Mouse (Mus musculus): ENCODE data around the gene Wfdc15b. TPM values are rescaled to one million over a fixed set of nuclear protein-coding genes. Genes with fewer than 3 reads are reported as not detected.
"Not testable (repeated sequence)": the region's sequence is repeated elsewhere in the genome, so short reads cannot be mapped to it uniquely, and the experiment has no call there.

The Wfdc15b gene
- total RNA-seq (2018; cell fraction: chromatin; rRNA removed): not detected
- total RNA-seq (2018; cell fraction: cytosol; rRNA removed): not detected
- total RNA-seq (2018; cell fraction: nucleus; rRNA removed): not detected
- not detected in 3 replicates for polyA plus RNA-seq (2018)

GRCm38 (mm10) chr2:164221522-164221921 lies at the start of gene Wfdc15b:
Wfdc15b (minus strand) TSS chr2:164221660.
- Histone ChIP-seq H3K27ac (no peak within 1 kb of the TSS), H3K36me3 (ENCODE audit: inconsistent target) (no peaks in the 10 kb centered on the region), H3K79me2 (ENCODE audit: inconsistent target) (no peaks in the 10 kb centered on the region), H3K4me3 (ENCODE audit: inconsistent target) (no peak within 1 kb of the TSS)
- WGBS (ENCODE audit: missing documents): 62% methylated on average over 11 of the region's 11 CpGs

- WGBS (ENCODE audit: missing documents): 100% methylated on average over 1 of the region's 1 CpGs
- not testable (repeated sequence) for H3K36me3 ChIP-seq (ENCODE audit: inconsistent target); H3K27ac ChIP-seq; H3K4me3 ChIP-seq (ENCODE audit: inconsistent target); H3K79me2 ChIP-seq (ENCODE audit: inconsistent target)
Measured at GRCm38 (mm10) chr2:164256540-164256939, 35.1 kb upstream of the Wfdc15b start, which contains the start of gene Svs3b. Svs3b (minus strand) TSS chr2:164256640.

- H3K27ac ChIP-seq: no peak within 1 kb of the TSS
- no peaks in the 10 kb centered on the region for H3K79me2 ChIP-seq (ENCODE audit: inconsistent target)
- 92% methylated on average over 3 of the region's 3 CpGs for WGBS (ENCODE audit: missing documents)
- no peak within 1 kb of the TSS for H3K4me3 ChIP-seq (ENCODE audit: inconsistent target)
- no peaks in the 10 kb centered on the region for H3K36me3 ChIP-seq (ENCODE audit: inconsistent target)
Measured at GRCm38 (mm10) chr2:164238366-164238765, 16.9 kb upstream of the Wfdc15b start, which contains the start of gene Svs2. Svs2 (minus strand) TSS chr2:164238466.

- Histone ChIP-seq H3K27ac (no peak overlapping the region), H3K79me2 (ENCODE audit: inconsistent target) (no peaks in the 10 kb centered on the region), H3K36me3 (ENCODE audit: inconsistent target) (no peaks in the 10 kb centered on the region), H3K4me3 (ENCODE audit: inconsistent target) (no peak overlapping the region)
- 95% methylated on average over 8 of the region's 8 CpGs for WGBS (ENCODE audit: missing documents)
Measured at GRCm38 (mm10) chr2:164232671-164233070, 11.2 kb upstream of the Wfdc15b start.

- Histone ChIP-seq H3K36me3 (ENCODE audit: inconsistent target) (no peaks in the 10 kb centered on the region), H3K27ac (no peak overlapping the region), H3K79me2 (ENCODE audit: inconsistent target) (no peaks in the 10 kb centered on the region), H3K4me3 (ENCODE audit: inconsistent target) (no peak overlapping the region)
- whole genome bisulfite sequencing (ENCODE audit: missing documents): 82% methylated on average over 8 of the region's 8 CpGs
Measured at GRCm38 (mm10) chr2:164228361-164229070, 7.1 kb upstream of the Wfdc15b start.

- no peaks in the 10 kb centered on the region for H3K79me2 ChIP-seq (ENCODE audit: inconsistent target)
- H3K36me3 ChIP-seq (ENCODE audit: inconsistent target): no peaks in the 10 kb centered on the region
- H3K4me3 ChIP-seq (ENCODE audit: inconsistent target): no peak overlapping the region
- 91% methylated on average over 9 of the region's 9 CpGs for WGBS (ENCODE audit: missing documents)
- no peak overlapping the region for H3K27ac ChIP-seq
Measured at GRCm38 (mm10) chr2:164219295-164219694, 2.2 kb downstream of the Wfdc15b start.

GRCm38 (mm10) chr2:164212711-164213110 lies 8.7 kb downstream of the Wfdc15b start:
- 85% methylated on average over 5 of the region's 5 CpGs for WGBS (ENCODE audit: missing documents)
- Histone ChIP-seq H3K36me3 (ENCODE audit: inconsistent target) (no peaks in the 10 kb centered on the region), H3K79me2 (ENCODE audit: inconsistent target) (no peaks in the 10 kb centered on the region), H3K4me3 (ENCODE audit: inconsistent target) (no peak overlapping the region), H3K27ac (no peak overlapping the region)

- no peaks in the 10 kb centered on the region for H3K79me2 ChIP-seq (ENCODE audit: inconsistent target)
- H3K4me3 ChIP-seq (ENCODE audit: inconsistent target): no peak overlapping the region
- H3K27ac ChIP-seq: no peak overlapping the region
- H3K36me3 ChIP-seq (ENCODE audit: inconsistent target): no peaks in the 10 kb centered on the region
- 96% methylated on average over 4 of the region's 4 CpGs for WGBS (ENCODE audit: missing documents)
Measured at GRCm38 (mm10) chr2:164210892-164211291, 10.6 kb downstream of the Wfdc15b start.

- Histone ChIP-seq H3K27ac (no peak overlapping the region), H3K79me2 (ENCODE audit: inconsistent target) (no peaks in the 10 kb centered on the region), H3K4me3 (ENCODE audit: inconsistent target) (no peak overlapping the region), H3K36me3 (ENCODE audit: inconsistent target) (no peaks in the 10 kb centered on the region)
- 55% methylated on average over 4 of the region's 4 CpGs for WGBS (ENCODE audit: missing documents)
Measured at GRCm38 (mm10) chr2:164206676-164207075, 14.8 kb downstream of the Wfdc15b start.

- not testable (repeated sequence) for H3K79me2 ChIP-seq (ENCODE audit: inconsistent target); H3K4me3 ChIP-seq (ENCODE audit: inconsistent target); H3K27ac ChIP-seq; H3K36me3 ChIP-seq (ENCODE audit: inconsistent target)
- 95% methylated on average over 10 of the region's 10 CpGs for WGBS (ENCODE audit: missing documents)
Measured at GRCm38 (mm10) chr2:164206011-164206410, 15.4 kb downstream of the Wfdc15b start.

GRCm38 (mm10) chr2:164199626-164200327 lies 21.7 kb downstream of the Wfdc15b start, which contains the start of gene Wfdc15a:
Wfdc15a (minus strand) TSS chr2:164200130.
- Histone ChIP-seq H3K4me3 (ENCODE audit: inconsistent target) (no peak within 1 kb of the TSS), H3K79me2 (ENCODE audit: inconsistent target) (no peaks in the 10 kb centered on the region), H3K36me3 (ENCODE audit: inconsistent target) (no peaks in the 10 kb centered on the region), H3K27ac (no peak within 1 kb of the TSS)
- 79% methylated on average over 20 of the region's 20 CpGs for WGBS (ENCODE audit: missing documents)

- Histone ChIP-seq H3K36me3 (ENCODE audit: inconsistent target) (no peaks in the 10 kb centered on the region), H3K79me2 (ENCODE audit: inconsistent target) (no peaks in the 10 kb centered on the region), H3K27ac (no peak overlapping the region), H3K4me3 (ENCODE audit: inconsistent target) (no peak overlapping the region)
- 87% methylated on average over 5 of the region's 5 CpGs for WGBS (ENCODE audit: missing documents)
Measured at GRCm38 (mm10) chr2:164196700-164196990, 24.8 kb downstream of the Wfdc15b start.

- WGBS (ENCODE audit: missing documents): 86% methylated on average over 5 of the region's 5 CpGs
- Histone ChIP-seq H3K27ac (no peak overlapping the region), H3K36me3 (ENCODE audit: inconsistent target) (no peaks in the 10 kb centered on the region), H3K4me3 (ENCODE audit: inconsistent target) (no peak overlapping the region), H3K79me2 (ENCODE audit: inconsistent target) (no peaks in the 10 kb centered on the region)
Measured at GRCm38 (mm10) chr2:164195971-164196699, 25.3 kb downstream of the Wfdc15b start.

GRCm38 (mm10) chr2:164194959-164195630 lies 26.4 kb downstream of the Wfdc15b start:
- Histone ChIP-seq H3K79me2 (ENCODE audit: inconsistent target) (no peaks in the 10 kb centered on the region), H3K4me3 (ENCODE audit: inconsistent target) (no peak overlapping the region), H3K27ac (no peak overlapping the region), H3K36me3 (ENCODE audit: inconsistent target) (no peaks in the 10 kb centered on the region)
- 85% methylated on average over 5 of the region's 5 CpGs for WGBS (ENCODE audit: missing documents)
